Mouse (Mus musculus) lung, embryonic 14.5 days (tissue): ENCODE data around the gene Mettl8. TPM values are rescaled to one million over a fixed set of nuclear protein-coding genes. Genes with fewer than 3 reads are reported as not detected.

Source experiments
- ATAC-seq: fragments of 200-750 bp; cut with Nextera tagmentation; 2 replicates; pipeline ENCODE4 v1.8.0; 2017; ENCODE audit warnings: mild to moderate bottlenecking, moderate TSS enrichment, moderate library complexity; ENCODE audit not compliant: insufficient read depth
- DNase-seq: peaks from one replicate; pipeline ENCODE4 v3.0.0-alpha.2; 2015
- H3K27ac ChIP-seq: fragments of 300-500 bp; sonication (generic); 2 replicates; pipeline ENCODE4 v1.5.1; 2014; ENCODE audit warnings: low read depth, mild to moderate bottlenecking, moderate library complexity
- H3K27me3 ChIP-seq: fragments of 300-500 bp; sonication (generic); 2 replicates; pipeline ENCODE4 v1.6.1; 2014; ENCODE audit warnings: low read length, control low read depth; ENCODE audit not compliant: insufficient read depth
- H3K36me3 ChIP-seq: fragments of 300-500 bp; sonication (generic); 2 replicates; pipeline ENCODE4 v1.6.1; 2014; ENCODE audit warnings: control low read depth; ENCODE audit not compliant: insufficient read depth
- H3K4me1 ChIP-seq: fragments of 300-500 bp; sonication (generic); 2 replicates; pipeline ENCODE4 v1.6.1; 2014; ENCODE audit warnings: antibody characterized with exemption, control low read depth; ENCODE audit not compliant: insufficient read depth
- H3K4me2 ChIP-seq: fragments of 300-500 bp; sonication (generic); 2 replicates; pipeline ENCODE4 v1.6.1; 2014; ENCODE audit warnings: mild to moderate bottlenecking
- H3K4me3 ChIP-seq: fragments of 300-500 bp; sonication (generic); 2 replicates; pipeline ENCODE4 v1.5.1; 2014; ENCODE audit warnings: low read depth, low read length
- H3K9ac ChIP-seq: fragments of 300-500 bp; sonication (generic); 2 replicates; pipeline ENCODE4 v1.6.1; 2014
- H3K9me3 ChIP-seq: fragments of 300-500 bp; sonication (generic); 2 replicates; pipeline ENCODE4 v1.6.1; 2016; ENCODE audit warnings: low read depth, low read length, control low read depth
- CTCF ChIP-seq: IDR thresholded peaks from 2 replicates; pipeline ENCODE4 v1.5.1; 2016; ENCODE audit warnings: antibody characterized with exemption, low read depth
- WGBS: fragments of 180-500 bp; shearing (Covaris S2); extraction: QIAGEN DNeasy Blood & Tissue Kit; methylation state at CpG from one replicate; pipeline ENCODE4 v1.1.7; 2014; 5-methylcytosine and 5-hydroxymethylcytosine counted together
- polyA plus RNA-seq: library from polyadenylated mRNA; unstranded; fragments of >200 nt; fragmentation: Nextera tagmentation; extraction: Ambion mirVana; gene quantifications from 2 replicates; pipeline ENCODE4 v1.2.1, GENCODE M21; 2014

Gene Mettl8
- polyA plus RNA-seq, 1 experiment from 2014 or later: 19.6 TPM

GRCm38 (mm10) chr2:70918516-70918915 lies 136.9 kb downstream of the Mettl8 start:
- H3K36me3 ChIP-seq: no peaks in the 10 kb centered on the region
- no peaks in the 10 kb centered on the region for H3K9me3 ChIP-seq
- H3K27ac ChIP-seq: no peak overlapping the region
- no peak for TF ChIP-seq CTCF
- WGBS: 74% methylated on average over 2 of the region's 2 CpGs
- no peak overlapping the region for H3K4me2 ChIP-seq
- ATAC-seq (no peak), DNase-seq (no peak)
- no peak overlapping the region for H3K4me3 ChIP-seq
- no peak overlapping the region for H3K9ac ChIP-seq
- H3K4me1 ChIP-seq: no peaks in the 10 kb centered on the region
- no peaks in the 10 kb centered on the region for H3K27me3 ChIP-seq

Other genes starting within 250 kb of the Mettl8 start
- 35.9 and 36.4 TPM in 2 replicates for gene Tlk1, start 229.9 kb downstream of the Mettl8 start, polyA plus RNA-seq
- 28.1 and 28.6 TPM in 2 replicates for gene Dcaf17, start 255 bp downstream of the Mettl8 start, polyA plus RNA-seq
- 1.2 and 1.3 TPM in 2 replicates for gene Cybrd1, start 62.3 kb upstream of the Mettl8 start, polyA plus RNA-seq
- 110 and 112 TPM in 2 replicates for gene Dync1i2, start 156.1 kb upstream of the Mettl8 start, polyA plus RNA-seq